Mouse (Mus musculus): Measurements from ENCODE around the gene Ranbp9. TPM values are rescaled to one million over a fixed set of nuclear protein-coding genes. Genes with fewer than 3 reads are reported as not detected.

Gene Ranbp9
- total RNA-seq, 2 experiments from 2014 or later, result 89.2 to 90.1 TPM

DNA sequence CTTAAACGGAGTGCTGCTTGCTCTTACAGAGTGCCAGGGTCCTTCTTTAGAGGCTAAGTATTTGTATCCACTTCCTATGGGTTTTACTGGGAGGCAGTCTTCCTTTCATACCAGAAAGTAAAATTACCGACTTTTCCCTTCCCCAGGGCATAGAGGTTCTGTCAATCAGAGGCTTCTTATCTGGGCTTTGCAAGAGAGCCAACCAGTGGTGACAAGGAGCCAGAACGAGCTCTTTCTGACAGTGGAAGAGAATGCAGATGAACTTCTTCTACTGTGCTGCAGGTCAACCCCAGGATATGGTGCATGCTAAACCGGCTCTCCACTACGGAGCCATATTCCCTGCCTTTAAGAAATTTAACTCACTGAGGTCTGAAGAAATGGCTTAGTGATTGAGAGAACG, 120.5 kb downstream of the Ranbp9 start:
- DNase-seq, result no peak

DNA sequence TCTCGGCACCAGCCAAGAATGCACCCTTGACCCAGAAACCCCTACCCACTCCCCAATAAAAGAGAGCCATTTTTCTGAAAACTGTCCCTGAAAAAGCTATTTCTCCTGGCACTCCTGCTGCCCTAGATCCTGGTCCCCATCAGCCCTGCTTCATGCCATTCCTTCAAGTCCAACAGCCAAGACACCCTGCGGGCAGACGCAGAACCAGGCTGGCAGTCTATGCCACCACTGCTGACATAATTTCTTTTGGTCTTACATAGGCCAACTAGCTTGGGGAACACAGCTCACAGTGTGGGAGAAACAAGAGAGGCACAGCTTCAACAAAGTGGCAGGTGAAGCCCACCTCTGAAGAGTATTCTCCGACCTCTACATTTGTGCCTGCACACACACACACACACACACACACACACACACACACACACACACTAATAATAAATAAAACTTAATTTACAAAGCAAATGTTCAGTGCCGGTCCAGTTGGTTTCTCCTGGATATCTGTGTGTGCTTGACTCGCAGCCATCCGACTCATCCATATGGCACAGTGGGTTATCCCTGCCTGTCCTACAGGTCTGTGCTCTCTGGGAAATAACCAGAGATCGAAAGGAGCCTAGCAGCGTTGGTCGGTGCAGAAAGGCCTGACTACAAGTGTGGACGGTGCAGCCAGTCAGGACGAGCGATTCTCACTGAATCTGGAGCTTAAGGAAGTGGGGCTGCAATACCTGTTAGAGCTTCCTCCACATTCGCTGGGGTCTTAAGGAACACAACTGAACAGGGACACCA, 124.5 kb downstream of the Ranbp9 start:
- no peak for DNase-seq

DNA sequence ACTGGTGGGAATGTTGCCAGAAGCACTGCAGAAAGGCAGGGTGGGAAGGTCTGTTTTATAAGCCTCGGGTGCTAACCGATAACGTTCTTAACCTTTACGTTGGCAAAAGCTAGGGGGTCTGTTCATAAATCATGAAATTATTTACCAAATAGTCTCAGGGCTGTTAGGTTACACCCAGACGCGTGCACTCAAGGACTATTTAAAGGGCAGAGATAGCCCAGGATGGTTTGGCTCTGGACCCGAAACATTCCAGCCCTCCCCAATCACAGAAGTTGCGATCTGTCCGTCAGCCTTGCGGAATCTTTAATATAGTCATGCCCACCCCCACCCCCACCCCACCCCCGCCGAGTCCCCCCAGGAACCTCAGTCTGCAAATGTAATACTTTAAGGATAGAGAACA, 126.7 kb downstream of the Ranbp9 start:
- no peak for DNase-seq

DNA sequence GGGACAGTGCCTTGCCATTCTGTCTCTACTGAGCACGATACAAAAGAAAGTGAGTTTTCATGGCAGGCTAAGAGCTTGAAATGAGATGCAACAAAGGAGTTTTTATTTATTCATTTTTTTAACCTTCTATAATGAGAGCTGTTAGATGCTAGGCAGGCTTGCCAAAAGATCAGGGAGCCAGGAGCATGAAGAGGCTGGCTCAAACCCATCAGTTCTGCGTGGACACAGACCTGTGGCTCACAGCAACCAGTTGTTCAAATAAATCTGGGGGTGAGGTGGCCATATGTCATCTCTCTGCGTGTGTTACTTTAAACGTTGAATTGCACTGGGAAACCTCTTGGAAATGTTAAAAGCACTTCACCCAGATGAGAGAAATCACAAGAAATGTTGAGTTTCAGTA, 127.7 kb downstream of the Ranbp9 start:
- no peak for DNase-seq

Other genes starting within 250 kb of the Ranbp9 start
- 100 to 1,000 TPM in 1 of 2 experiments, 10 to 100 TPM in 1; 98.0 to 109 TPM for gene Gfod1, start 177.1 kb downstream of the Ranbp9 start, total RNA-seq (2021)
- gene Sirt5, start 115.8 kb downstream of the Ranbp9 start, total RNA-seq (2021), result 10 to 100 TPM; 16.9 to 18.8 TPM
- 10 to 100 TPM; 78.6 to 84.6 TPM for gene Nol7, start 82.9 kb downstream of the Ranbp9 start, total RNA-seq (2021)
- 10 to 100 TPM; 20.3 to 21.1 TPM for gene Mcur1, start 78.9 kb upstream of the Ranbp9 start, total RNA-seq (2021)
- gene Rnf182, start 134.4 kb upstream of the Ranbp9 start, total RNA-seq (2021), result 10 to 100 TPM; 35.1 to 39.8 TPM

Data from layer of hippocampus, postnatal 36 days (tissue).